Mouse (Mus musculus): ENCODE results near the gene Plb1. TPM values are rescaled to one million over a fixed set of nuclear protein-coding genes. Genes with fewer than 3 reads are reported as not detected.

Gene Plb1
- polyA plus RNA-seq, 1 experiment = 148 TPM

DNA sequence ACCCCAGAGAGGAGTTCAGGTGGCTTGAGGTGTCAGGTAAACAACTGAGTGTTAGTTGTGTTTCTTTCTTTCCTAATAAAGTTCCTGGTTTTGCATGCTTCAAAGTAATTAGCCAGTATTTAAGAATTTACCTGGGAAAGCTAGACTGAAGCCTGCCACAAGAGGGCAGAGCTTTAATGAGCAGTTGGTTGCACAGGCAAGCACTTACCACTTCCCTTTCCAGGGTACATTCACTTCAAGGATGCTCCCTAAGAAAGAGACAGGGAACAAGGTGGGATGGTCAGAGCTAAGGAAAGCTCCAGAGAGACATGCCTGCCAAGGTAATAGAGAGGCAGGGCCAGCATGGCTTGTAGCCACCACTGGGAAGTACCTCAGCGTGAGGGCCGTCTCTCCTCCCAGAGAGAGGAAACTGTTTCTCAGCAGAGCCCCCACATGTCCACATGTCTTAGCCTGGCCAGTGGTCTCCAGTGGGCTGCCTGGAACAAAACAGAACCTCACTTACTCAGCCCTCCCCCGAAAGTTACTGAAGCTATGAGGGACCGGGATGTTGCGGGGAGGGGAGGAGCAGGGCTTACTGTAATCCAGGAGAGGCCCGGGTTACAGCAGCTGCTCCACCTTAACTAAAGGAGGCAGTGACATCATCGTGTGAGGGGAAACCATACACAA, 89.8 kb downstream of the Plb1 start:
- no peaks in the 10 kb centered on the region for H3K27me3 ChIP-seq (ENCODE audit: control insufficient read depth, insufficient read depth, low read length)
- WGBS = 59% methylated on average over 7 of the region's 7 CpGs

DNA sequence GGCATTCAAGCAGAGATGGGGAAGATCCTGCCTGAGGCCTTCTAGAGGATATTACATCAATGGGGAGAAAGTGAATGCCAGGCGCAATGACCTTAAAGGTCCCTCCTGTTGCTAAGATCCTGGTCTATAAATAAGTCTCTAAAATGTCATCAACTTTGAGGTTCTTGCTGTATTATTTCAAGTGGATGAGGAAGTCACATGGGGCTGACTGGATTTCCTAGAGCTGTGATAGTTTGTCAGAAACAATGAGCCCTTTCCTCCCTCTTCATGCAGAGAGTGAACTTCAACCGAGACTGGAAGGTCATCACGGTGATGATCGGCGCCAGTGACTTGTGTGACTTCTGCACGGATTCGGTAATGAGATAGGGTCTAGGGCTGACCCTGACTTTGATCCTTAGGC, 95.6 kb downstream of the Plb1 start:
- no peak for TF ChIP-seq POLR2A (IDR thresholded peaks at IDR 0.05; ENCODE audit: low read depth, low read length)
- TF ChIP-seq CTCF (IDR thresholded peaks at IDR 0.05; ENCODE audit: extremely low read depth, insufficient read length, insufficient replicate concordance, low read depth, low read length) = no peak
- Histone ChIP-seq H3K4me1 (ENCODE audit: control insufficient read depth, insufficient read depth, insufficient read length, low read length) (no peaks in the 10 kb centered on the region), H3K36me3 (ENCODE audit: control insufficient read depth, insufficient read depth, low read length) (no peaks in the 10 kb centered on the region), H3K27me3 (ENCODE audit: control insufficient read depth, insufficient read depth, low read length) (no peaks in the 10 kb centered on the region), H3K27ac (ENCODE audit: insufficient read depth, low read depth, low read length) (no peak overlapping the region), H3K4me3 (ENCODE audit: low read depth, low read length) (no peak overlapping the region)
- WGBS = 74% methylated on average over 7 of the region's 7 CpGs

More for the DNA sequence above, 89.8 kb downstream of the Plb1 start:
- Histone ChIP-seq H3K27ac (ENCODE audit: insufficient read depth, low read depth, low read length) (no peak overlapping the region), H3K36me3 (ENCODE audit: control insufficient read depth, insufficient read depth, low read length) (no peaks in the 10 kb centered on the region), H3K4me1 (ENCODE audit: control insufficient read depth, insufficient read depth, insufficient read length, low read length) (no peaks in the 10 kb centered on the region), H3K4me3 (ENCODE audit: low read depth, low read length) (no peak overlapping the region)
- TF ChIP-seq CTCF (IDR thresholded peaks at IDR 0.05; ENCODE audit: extremely low read depth, insufficient read length, insufficient replicate concordance, low read depth, low read length) (no peak), POLR2A (IDR thresholded peaks at IDR 0.05; ENCODE audit: low read depth, low read length) (no peak)

- no peak overlapping the region for H3K4me3 ChIP-seq (ENCODE audit: low read depth, low read length)
- 79% methylated on average over 4 of the region's 4 CpGs for WGBS
Observed at GRCm38 (mm10) chr5:32332591-32332990, 100.1 kb downstream of the Plb1 start.

GRCm38 (mm10) chr5:32335172-32335571, 102.7 kb downstream of the Plb1 start:
- peak overlapping the region; percentile 64; the same call in 1 of the 2 replicates for H3K27ac ChIP-seq (ENCODE audit: insufficient read depth, low read depth, low read length)
- H3K27me3 ChIP-seq (ENCODE audit: control insufficient read depth, insufficient read depth, low read length) = no peaks in the 10 kb centered on the region
- no peak for TF ChIP-seq CTCF (IDR thresholded peaks at IDR 0.05; ENCODE audit: extremely low read depth, insufficient read length, insufficient replicate concordance, low read depth, low read length)
- TF ChIP-seq POLR2A (IDR thresholded peaks at IDR 0.05; ENCODE audit: low read depth, low read length) = no peak
- H3K4me1 ChIP-seq (ENCODE audit: control insufficient read depth, insufficient read depth, insufficient read length, low read length) = peaks cover 9% of the 10 kb centered on the region; the same call in 1 of the 2 replicates
- no peak overlapping the region for H3K4me3 ChIP-seq (ENCODE audit: low read depth, low read length)
- H3K36me3 ChIP-seq (ENCODE audit: control insufficient read depth, insufficient read depth, low read length) = no peaks in the 10 kb centered on the region
- 40% methylated on average over 6 of the region's 6 CpGs for WGBS

More at GRCm38 (mm10) chr5:32332591-32332990, 100.1 kb downstream of the Plb1 start:
- no peaks in the 10 kb centered on the region for H3K36me3 ChIP-seq (ENCODE audit: control insufficient read depth, insufficient read depth, low read length)
- no peaks in the 10 kb centered on the region for H3K27me3 ChIP-seq (ENCODE audit: control insufficient read depth, insufficient read depth, low read length)
- peaks cover 3% of the 10 kb centered on the region; the same call in 1 of the 2 replicates for H3K4me1 ChIP-seq (ENCODE audit: control insufficient read depth, insufficient read depth, insufficient read length, low read length)
- peak overlapping the region; percentile 36; the same call in 1 of the 2 replicates for H3K27ac ChIP-seq (ENCODE audit: insufficient read depth, low read depth, low read length)
- TF ChIP-seq POLR2A (IDR thresholded peaks at IDR 0.05; ENCODE audit: low read depth, low read length) = no peak

DNA sequence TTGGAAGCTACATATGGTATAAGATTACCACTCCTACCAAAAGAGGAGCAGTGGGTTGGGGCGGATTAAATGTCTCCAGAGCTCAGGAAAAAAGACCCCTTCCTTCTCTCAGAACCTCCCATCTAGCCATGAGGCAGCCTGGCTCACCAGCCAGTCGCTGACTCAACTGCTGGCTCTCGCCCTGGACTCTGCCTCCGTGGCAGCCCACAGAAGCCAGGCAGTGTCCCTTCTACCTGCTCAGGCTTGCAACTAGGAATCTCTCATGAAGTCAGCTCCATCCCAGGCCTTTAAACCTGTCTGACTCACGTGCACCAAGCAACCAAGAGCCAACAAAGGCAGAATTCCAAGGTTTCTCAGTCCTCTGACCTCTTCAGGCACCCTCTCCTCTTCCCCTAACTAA, 103.6 kb downstream of the Plb1 start:
- Histone ChIP-seq H3K4me1 (ENCODE audit: control insufficient read depth, insufficient read depth, insufficient read length, low read length) (peaks cover 12% of the 10 kb centered on the region; the same call in 1 of the 2 replicates), H3K27ac (ENCODE audit: insufficient read depth, low read depth, low read length) (0 out of 2 replicates have a peak overlapping the region, but pooled peaks have one; percentile 3), H3K4me3 (ENCODE audit: low read depth, low read length) (no peak overlapping the region), H3K27me3 (ENCODE audit: control insufficient read depth, insufficient read depth, low read length) (no peaks in the 10 kb centered on the region), H3K36me3 (ENCODE audit: control insufficient read depth, insufficient read depth, low read length) (no peaks in the 10 kb centered on the region)
- WGBS = 82% methylated on average over 5 of the region's 5 CpGs
- TF ChIP-seq CTCF (IDR thresholded peaks at IDR 0.05; ENCODE audit: extremely low read depth, insufficient read length, insufficient replicate concordance, low read depth, low read length) = no peak
- TF ChIP-seq POLR2A (IDR thresholded peaks at IDR 0.05; ENCODE audit: low read depth, low read length) = no peak

- H3K36me3 ChIP-seq (ENCODE audit: control insufficient read depth, insufficient read depth, low read length) = no peaks in the 10 kb centered on the region
- no peak overlapping the region for H3K4me3 ChIP-seq (ENCODE audit: low read depth, low read length)
- no peak overlapping the region for H3K27ac ChIP-seq (ENCODE audit: insufficient read depth, low read depth, low read length)
- H3K27me3 ChIP-seq (ENCODE audit: control insufficient read depth, insufficient read depth, low read length) = no peaks in the 10 kb centered on the region
- H3K4me1 ChIP-seq (ENCODE audit: control insufficient read depth, insufficient read depth, insufficient read length, low read length) = peaks cover 18% of the 10 kb centered on the region; the same call in 1 of the 2 replicates
- 27% methylated on average over 1 of the region's 1 CpGs for WGBS
- no peak for TF ChIP-seq POLR2A (IDR thresholded peaks at IDR 0.05; ENCODE audit: low read depth, low read length)
- TF ChIP-seq CTCF (IDR thresholded peaks at IDR 0.05; ENCODE audit: extremely low read depth, insufficient read length, insufficient replicate concordance, low read depth, low read length) = no peak
Observed at GRCm38 (mm10) chr5:32337336-32337735, 104.8 kb downstream of the Plb1 start.

GRCm38 (mm10) chr5:32338339-32338738, 105.8 kb downstream of the Plb1 start:
- peaks cover 18% of the 10 kb centered on the region; the same call in 1 of the 2 replicates for H3K4me1 ChIP-seq (ENCODE audit: control insufficient read depth, insufficient read depth, insufficient read length, low read length)
- no peak overlapping the region for H3K4me3 ChIP-seq (ENCODE audit: low read depth, low read length)
- TF ChIP-seq POLR2A (IDR thresholded peaks at IDR 0.05; ENCODE audit: low read depth, low read length) = no peak
- TF ChIP-seq CTCF (IDR thresholded peaks at IDR 0.05; ENCODE audit: extremely low read depth, insufficient read length, insufficient replicate concordance, low read depth, low read length) = peak; percentile 49; the same call in 1 of the 2 replicates
- H3K36me3 ChIP-seq (ENCODE audit: control insufficient read depth, insufficient read depth, low read length) = no peaks in the 10 kb centered on the region
- WGBS = 11% methylated on average over 2 of the region's 2 CpGs
- no peak overlapping the region for H3K27ac ChIP-seq (ENCODE audit: insufficient read depth, low read depth, low read length)
- H3K27me3 ChIP-seq (ENCODE audit: control insufficient read depth, insufficient read depth, low read length) = no peaks in the 10 kb centered on the region

Data from small intestine, adult 2 months (tissue).